Mouse (Mus musculus) forebrain, embryonic 16.5 days (tissue): Measurements from ENCODE around the gene Erbb2. TPM values are rescaled to one million over a fixed set of nuclear protein-coding genes. Genes with fewer than 3 reads are reported as not detected.
A peak's percentile ranks its signal among the peaks of the same experiment; 100 is the strongest.

Experiments
- ATAC-seq: fragments of 200-750 bp; cut with Nextera tagmentation; 2 replicates; pipeline ENCODE4 v1.8.0; 2017; ENCODE audit warnings: mild to moderate bottlenecking, moderate library complexity
- H3K27ac ChIP-seq: fragments of 300-500 bp; sonication (generic); 2 replicates; pipeline ENCODE4 v1.5.1; 2014; ENCODE audit warnings: low read length, control low read depth
- H3K27me3 ChIP-seq: fragments of 300-500 bp; sonication (generic); replicated peaks from 2 replicates; pipeline ENCODE4 v1.6.1; 2014; ENCODE audit warnings: low read length; ENCODE audit not compliant: control insufficient read depth, insufficient read depth
- H3K36me3 ChIP-seq: fragments of 300-500 bp; sonication (generic); 2 replicates; pipeline ENCODE4 v1.6.1; 2014; ENCODE audit not compliant: control insufficient read depth, insufficient read depth
- H3K4me1 ChIP-seq: fragments of 300-500 bp; sonication (generic); replicated peaks from 2 replicates; pipeline ENCODE4 v1.6.1; 2014; ENCODE audit warnings: low read length; ENCODE audit not compliant: control insufficient read depth, insufficient read depth
- H3K4me2 ChIP-seq: fragments of 300-500 bp; sonication (generic); 2 replicates; pipeline ENCODE4 v1.6.1; 2014; ENCODE audit warnings: mild to moderate bottlenecking, low read length, control low read depth
- H3K4me3 ChIP-seq: fragments of 300-500 bp; sonication (generic); replicated peaks from 2 replicates; pipeline ENCODE4 v1.5.1; 2014; ENCODE audit warnings: mild to moderate bottlenecking, low read length, control low read depth
- H3K9ac ChIP-seq: fragments of 300-500 bp; sonication (generic); replicated peaks from 2 replicates; pipeline ENCODE4 v1.6.1; 2014; ENCODE audit warnings: low read depth, low read length, control low read depth
- H3K9me3 ChIP-seq: fragments of 300-500 bp; sonication (generic); 2 replicates; pipeline ENCODE4 v1.6.1; 2016; ENCODE audit warnings: low read length; ENCODE audit not compliant: control insufficient read depth
- WGBS: fragments of 180-500 bp; shearing (Covaris S2); extraction: QIAGEN DNeasy Blood & Tissue Kit; methylation state at CpG from one replicate; pipeline ENCODE4 v1.1.7; 2014; 5-methylcytosine and 5-hydroxymethylcytosine counted together
- polyA plus RNA-seq: library from polyadenylated mRNA; unstranded; fragments of >200 nt; fragmentation: Nextera tagmentation; extraction: Ambion mirVana; gene quantifications from 2 replicates; pipeline ENCODE4 v1.2.1, GENCODE M21; 2015

Erbb2 gene
- 4.9 and 6.2 TPM in 2 replicates for polyA plus RNA-seq

- Histone ChIP-seq H3K4me1 (peaks cover 25% of the 10 kb centered on the region), H3K9me3 (no peaks in the 10 kb centered on the region), H3K4me3 (peak within 1 kb of the TSS; percentile 62), H3K27ac (peak within 1 kb of the TSS; percentile 29), H3K4me2 (peak within 1 kb of the TSS; percentile 99), H3K9ac (peak within 1 kb of the TSS; percentile 63), H3K36me3 (no peaks in the 10 kb centered on the region), H3K27me3 (peaks cover 10% of the 10 kb centered on the region)
- WGBS, result under 1% methylated on average over 42 of the region's 49 CpGs
- peak; percentile 81 for ATAC-seq
These were observed at the start of gene Erbb2 for GRCm38 (mm10) chr11:98412273-98412796. Gene Erbb2, plus strand, starts transcription at chr11:98412470.

DNA sequence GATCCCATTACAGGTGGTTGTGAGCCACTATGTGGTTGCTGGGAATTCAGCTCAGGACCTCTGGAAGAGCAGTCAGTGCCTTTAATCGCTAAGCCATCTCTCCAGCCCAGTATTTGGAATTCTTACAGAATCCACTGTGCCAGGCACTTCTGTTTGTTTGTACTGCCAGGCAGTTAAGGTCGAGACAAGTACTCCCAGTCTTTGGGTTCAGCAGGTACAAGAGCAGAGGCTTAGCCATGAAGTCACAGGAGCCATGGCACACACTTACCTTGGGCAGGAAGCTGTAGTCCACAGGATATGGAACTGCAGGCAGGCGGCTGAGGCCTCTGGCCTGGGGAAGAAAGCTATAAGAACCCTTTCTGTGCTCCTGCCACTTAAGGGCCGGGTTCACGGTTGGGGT, 48.5 kb upstream of the Erbb2 start:
- Histone ChIP-seq H3K9ac (no peak overlapping the region), H3K4me1 (peaks cover 37% of the 10 kb centered on the region), H3K4me3 (no peak overlapping the region), H3K4me2 (no peak overlapping the region), H3K27me3 (no peaks in the 10 kb centered on the region), H3K9me3 (no peaks in the 10 kb centered on the region), H3K27ac (no peak overlapping the region), H3K36me3 (no peaks in the 10 kb centered on the region)
- no peak for ATAC-seq
- WGBS, result 87% methylated on average over 5 of the region's 5 CpGs

- Histone ChIP-seq H3K36me3 (no peaks in the 10 kb centered on the region), H3K9me3 (no peaks in the 10 kb centered on the region), H3K9ac (no peak overlapping the region), H3K4me1 (peaks cover 32% of the 10 kb centered on the region), H3K27me3 (no peaks in the 10 kb centered on the region), H3K4me3 (no peak overlapping the region), H3K27ac (no peak overlapping the region), H3K4me2 (no peak overlapping the region)
- WGBS, result 92% methylated on average over 5 of the region's 5 CpGs
- no peak for ATAC-seq
These were observed 47.9 kb upstream of the Erbb2 start for GRCm38 (mm10) chr11:98364410-98364809.

- Histone ChIP-seq H3K9ac (no peak overlapping the region), H3K4me1 (peaks cover 25% of the 10 kb centered on the region), H3K9me3 (no peaks in the 10 kb centered on the region), H3K27me3 (no peaks in the 10 kb centered on the region), H3K4me3 (no peak overlapping the region), H3K4me2 (no peak overlapping the region), H3K27ac (no peak overlapping the region), H3K36me3 (no peaks in the 10 kb centered on the region)
- ATAC-seq, result no peak
- 78% methylated on average over 10 of the region's 10 CpGs for WGBS
These were observed 46.0 kb upstream of the Erbb2 start for GRCm38 (mm10) chr11:98366290-98366689.

GRCm38 (mm10) chr11:98367171-98367862, 45.0 kb upstream of the Erbb2 start:
- Histone ChIP-seq H3K27me3 (no peaks in the 10 kb centered on the region), H3K27ac (peak overlapping the region; percentile 42), H3K4me1 (peaks cover 29% of the 10 kb centered on the region), H3K9me3 (no peaks in the 10 kb centered on the region), H3K4me2 (no peak overlapping the region), H3K4me3 (no peak overlapping the region), H3K36me3 (no peaks in the 10 kb centered on the region), H3K9ac (no peak overlapping the region; the same call in 1 of the 2 replicates)
- no peak for ATAC-seq
- 64% methylated on average over 10 of the region's 10 CpGs for WGBS

DNA sequence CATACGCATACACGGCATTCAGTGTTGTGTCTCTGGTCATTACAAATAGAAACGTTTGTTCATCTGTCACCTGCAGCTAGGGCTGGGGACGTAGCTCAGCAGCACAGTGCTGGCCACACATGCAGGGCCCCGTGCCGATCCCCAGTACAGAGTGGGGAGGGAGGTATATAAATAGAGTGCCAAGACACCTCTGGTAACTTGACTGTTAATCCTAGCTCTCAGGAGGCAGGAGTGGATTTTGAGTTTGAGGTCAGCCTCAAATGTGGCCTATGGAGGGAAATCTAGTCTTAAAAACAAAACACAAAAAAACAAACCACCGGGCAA, 44.4 kb upstream of the Erbb2 start:
- Histone ChIP-seq H3K27ac (no peak overlapping the region; the same call in 1 of the 2 replicates), H3K4me2 (no peak overlapping the region), H3K4me1 (peaks cover 30% of the 10 kb centered on the region), H3K9me3 (no peaks in the 10 kb centered on the region), H3K4me3 (no peak overlapping the region), H3K27me3 (no peaks in the 10 kb centered on the region), H3K9ac (no peak overlapping the region), H3K36me3 (no peaks in the 10 kb centered on the region)
- ATAC-seq, result no peak
- WGBS, result 80% methylated on average over 7 of the region's 7 CpGs

DNA sequence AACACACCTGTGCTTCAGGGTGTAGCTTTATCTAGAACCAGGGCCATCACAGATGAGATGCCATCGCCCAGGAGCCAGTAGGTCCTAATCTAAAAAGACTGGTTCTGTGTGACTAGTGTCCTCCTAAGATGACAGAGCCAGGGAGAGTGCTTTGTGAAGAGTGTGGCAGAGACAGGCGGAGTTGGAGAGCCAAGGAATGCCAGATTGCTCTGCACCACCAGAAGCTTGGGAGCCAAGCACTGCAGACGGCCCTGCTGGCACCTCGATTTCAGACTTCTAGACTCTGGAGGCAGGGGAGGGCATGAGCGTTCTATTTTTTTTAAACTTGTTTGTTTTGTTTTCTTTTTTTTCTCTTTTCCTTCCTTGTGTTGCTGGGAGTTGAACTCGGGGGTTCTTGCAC, 42.9 kb upstream of the Erbb2 start:
- peaks cover 32% of the 10 kb centered on the region for H3K4me1 ChIP-seq
- H3K36me3 ChIP-seq, result no peaks in the 10 kb centered on the region
- peak overlapping the region; percentile 79 for H3K27ac ChIP-seq
- peak; percentile 59; the same call in 1 of the 2 replicates for ATAC-seq
- no peak overlapping the region for H3K4me3 ChIP-seq
- no peak overlapping the region for H3K4me2 ChIP-seq
- WGBS, result 66% methylated on average over 6 of the region's 6 CpGs
- no peaks in the 10 kb centered on the region for H3K9me3 ChIP-seq
- no peak overlapping the region for H3K9ac ChIP-seq
- no peaks in the 10 kb centered on the region for H3K27me3 ChIP-seq

GRCm38 (mm10) chr11:98370588-98370987, 41.7 kb upstream of the Erbb2 start:
- Histone ChIP-seq H3K4me2 (no peak overlapping the region), H3K9me3 (no peaks in the 10 kb centered on the region), H3K36me3 (peaks cover 5% of the 10 kb centered on the region; the same call in 1 of the 2 replicates), H3K9ac (no peak overlapping the region), H3K4me3 (no peak overlapping the region), H3K4me1 (peaks cover 32% of the 10 kb centered on the region), H3K27ac (peak overlapping the region; percentile 60), H3K27me3 (no peaks in the 10 kb centered on the region)
- WGBS, result 71% methylated on average over 2 of the region's 2 CpGs
- ATAC-seq, result no peak

DNA sequence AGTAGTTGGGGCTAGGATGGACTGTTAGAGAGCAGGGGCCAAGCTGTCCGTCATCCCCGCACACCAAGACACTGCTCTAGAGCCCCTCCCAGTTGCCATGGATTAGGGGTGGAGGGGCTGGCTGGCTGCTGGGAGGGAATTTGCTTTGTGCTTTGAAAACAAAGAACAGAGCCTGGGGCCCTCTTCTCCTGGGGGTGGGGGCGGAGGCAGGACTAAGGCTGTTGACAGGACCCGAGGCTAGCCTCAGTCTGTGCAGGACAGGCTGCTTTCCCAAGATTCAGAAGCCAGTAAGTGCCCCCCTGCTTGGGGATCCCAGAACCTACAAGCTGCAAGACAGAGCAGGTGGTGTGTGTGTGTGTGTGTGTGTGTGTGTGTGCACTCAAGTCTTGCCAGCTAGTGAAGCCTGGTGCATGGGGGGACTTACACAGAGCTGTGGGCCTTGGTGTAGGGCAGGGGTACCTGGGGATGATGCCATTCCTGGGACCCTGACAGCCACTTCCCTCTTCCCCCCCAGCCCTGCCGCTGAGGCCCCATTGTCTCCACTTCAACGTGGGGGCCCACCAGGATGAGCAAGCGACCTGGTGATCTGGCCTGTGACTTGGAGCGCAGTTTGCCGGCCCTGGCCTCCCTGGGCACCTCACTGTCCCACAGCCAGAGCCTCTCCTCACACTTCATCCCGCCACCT, 40.6 kb upstream of the Erbb2 start:
- Histone ChIP-seq H3K36me3 (peaks cover 11% of the 10 kb centered on the region), H3K9ac (peak overlapping the region; percentile 19; the same call in 1 of the 2 replicates), H3K4me2 (no peak overlapping the region; the same call in 1 of the 2 replicates), H3K4me3 (no peak overlapping the region), H3K9me3 (no peaks in the 10 kb centered on the region), H3K27ac (peak overlapping the region; percentile 62), H3K27me3 (no peaks in the 10 kb centered on the region), H3K4me1 (peaks cover 32% of the 10 kb centered on the region)
- ATAC-seq, result peak; percentile 73
- 29% methylated on average over 10 of the region's 10 CpGs for WGBS
